In genomic region chr6:54595330-54595878, GRCm38 (mm10) we compare ENCODE assay signal across 8 mouse cellular contexts. TPM values are rescaled to one million over a fixed set of nuclear protein-coding genes. Genes with fewer than 3 reads are reported as not detected.
A peak's percentile ranks its signal among the peaks of the same experiment; 100 is the strongest.
DNase-seq lines count a peak whose midpoint lies in the region; ATAC-seq and TF ChIP-seq lines count a peak whose summit lies in the region.

No protein-coding gene starts in this region.

- DNase-seq in heart, embryonic 10.5 days (ENCODE audit: low spot score): no peak
- DNase-seq in heart, adult 9 months (ENCODE audit: low spot score in 2 of 2): no peak
- DNase-seq in CH12.LX (ENCODE audit: extremely low read depth): no peak
- DNase-seq in thymus, postnatal 36 days: no peak
- DNase-seq in testis, postnatal 14 days (ENCODE audit: low spot score): no peak
- no peak for DNase-seq in layer of hippocampus, adult 18-20 months (ENCODE audit: low spot score in 2 of 2)

- no peaks in the 10 kb centered on the region for H3K36me3 ChIP-seq in heart, embryonic 10.5 days
- H3K36me3 ChIP-seq in CH12.LX (replicated peaks in 1 of 2; ENCODE audit: control insufficient read depth in 1 of 2, insufficient read depth in 1 of 2, low read length in 1 of 2): no peaks in the 10 kb centered on the region
- H3K36me3 ChIP-seq in forebrain, embryonic 12.5 days (replicated peaks): no peaks in the 10 kb centered on the region
- no peaks in the 10 kb centered on the region for H3K36me3 ChIP-seq in liver, embryonic 15.5 days (replicated peaks)

- H3K27ac ChIP-seq in heart, embryonic 10.5 days: peak overlapping the region; percentile 93
- no peak overlapping the region for H3K27ac ChIP-seq in CH12.LX (ENCODE audit: insufficient read depth, low read depth)
- peak overlapping the region; percentile 80 for H3K27ac ChIP-seq in forebrain, embryonic 12.5 days
- 0 out of 2 replicates have a peak overlapping the region, but pooled peaks have one; percentile 38 for H3K27ac ChIP-seq in liver, embryonic 15.5 days (replicated peaks)

- peak overlapping the region; percentile 93 for H3K4me3 ChIP-seq in heart, embryonic 10.5 days
- peak overlapping the region; percentile 70 to 98 (median 80) for H3K4me3 ChIP-seq in CH12.LX (replicated peaks in 1 of 3; ENCODE audit: low read depth in 2 of 3, low read length in 2 of 3, poor library complexity in 1 of 3)
- peak overlapping the region; percentile 90 for H3K4me3 ChIP-seq in forebrain, embryonic 12.5 days (replicated peaks)
- peak overlapping the region; percentile 78 for H3K4me3 ChIP-seq in liver, embryonic 15.5 days (replicated peaks)

- no peak for TF ChIP-seq CTCF in CH12.LX (conservative IDR thresholded peaks at IDR 0.05 in 1 of 2, IDR thresholded peaks at IDR 0.05 in 1 of 2; ENCODE audit: low read depth in 2 of 2, low read length in 2 of 2)

- no peak for TF ChIP-seq POLR2A in CH12.LX (IDR thresholded peaks at IDR 0.05; ENCODE audit: low read depth, low read length)

- H3K79me2 ChIP-seq in CH12.LX (replicated peaks; ENCODE audit: control insufficient read depth, extremely low read depth, insufficient read depth, poor library complexity, severe bottlenecking): no peaks in the 10 kb centered on the region

- under 1% methylated on average over 48 of the region's 48 CpGs for WGBS in heart, embryonic 10.5 days
- under 1% methylated on average over 48 of the region's 48 CpGs for WGBS in forebrain, embryonic 12.5 days
- WGBS in liver, embryonic 15.5 days (ENCODE audit: insufficient replicate concordance): under 1% methylated on average over 48 of the region's 48 CpGs

- H3K4me2 ChIP-seq in CH12.LX (ENCODE audit: insufficient read depth, low read depth, poor library complexity, severe bottlenecking): peak overlapping the region; percentile 76
- H3K4me2 ChIP-seq in forebrain, embryonic 12.5 days: peak overlapping the region; percentile 80
- peak overlapping the region; percentile 94 for H3K4me2 ChIP-seq in liver, embryonic 15.5 days

- TF ChIP-seq EP300 in CH12.LX (IDR thresholded peaks at IDR 0.05; ENCODE audit: low read length): no peak

- peak overlapping the region; percentile 88 for H3K9ac ChIP-seq in CH12.LX (ENCODE audit: insufficient read depth, low read depth)
- H3K9ac ChIP-seq in forebrain, embryonic 12.5 days: peak overlapping the region; percentile 92
- H3K9ac ChIP-seq in liver, embryonic 15.5 days: peak overlapping the region; percentile 67

- no peaks in the 10 kb centered on the region for H3K27me3 ChIP-seq in heart, embryonic 10.5 days (ENCODE audit: insufficient read depth, poor library complexity, severe bottlenecking)
- peaks cover 2% of the 10 kb centered on the region for H3K27me3 ChIP-seq in CH12.LX (replicated peaks)
- no peaks in the 10 kb centered on the region for H3K27me3 ChIP-seq in forebrain, embryonic 12.5 days
- H3K27me3 ChIP-seq in liver, embryonic 15.5 days: peaks cover 18% of the 10 kb centered on the region

- dilution Hi-C loops in CH12.LX (cut with MboI; ENCODE audit: extremely low pct_ligation_motif_present, extremely low pct_unique_long_range_greater_than_20kb, low sequenced_read_pairs): no loop called here

- no peak; the same call in 1 of the 2 replicates for ATAC-seq in forebrain, embryonic 12.5 days (ENCODE audit: low FRiP score)
- ATAC-seq in liver, embryonic 15.5 days (ENCODE audit: insufficient read depth): no peak

- in situ Hi-C loops in CH12.LX (cut with MboI; ENCODE audit: low pct_ligation_motif_present, low pct_unique_long_range_greater_than_20kb, low sequenced_read_pairs): loop anchor here (10.0 to 25.0 kb wide), 3 partner anchors 209 to 417 kb away; no protein-coding TSS in a partner anchor

- H3K9me3 ChIP-seq in heart, embryonic 10.5 days: no peaks in the 10 kb centered on the region
- H3K9me3 ChIP-seq in CH12.LX (replicated peaks; ENCODE audit: low read length): no peaks in the 10 kb centered on the region
- H3K9me3 ChIP-seq in forebrain, embryonic 12.5 days: no peaks in the 10 kb centered on the region
- no peaks in the 10 kb centered on the region for H3K9me3 ChIP-seq in liver, embryonic 15.5 days (replicated peaks)

- H3K4me1 ChIP-seq in heart, embryonic 10.5 days: peaks cover 34% of the 10 kb centered on the region; the same call in 1 of the 2 replicates
- H3K4me1 ChIP-seq in CH12.LX (ENCODE audit: control insufficient read depth in 1 of 2, insufficient read depth in 2 of 2): peaks cover 0 to 29% of the 10 kb centered on the region in 2 experiments; a peak in 2 of 4 replicates
- peaks cover 33% of the 10 kb centered on the region for H3K4me1 ChIP-seq in forebrain, embryonic 12.5 days
- peaks cover 41% of the 10 kb centered on the region for H3K4me1 ChIP-seq in liver, embryonic 15.5 days (replicated peaks)

- TF ChIP-seq RAD21 in CH12.LX (IDR thresholded peaks at IDR 0.05; ENCODE audit: low read depth, low read length): no peak

TF ChIP-seq in CH12.LX, 34 proteins besides CTCF, POLR2A, EP300 and RAD21:
- TF ChIP-seq TCF12 (IDR thresholded peaks at IDR 0.05; ENCODE audit: low read depth, low read length) (peak; percentile 27; the same call in 1 of the 2 replicates), UBTF (IDR thresholded peaks at IDR 0.05; ENCODE audit: low read depth, low read length) (peak; percentile 51), USF2 (conservative IDR thresholded peaks at IDR 0.05; ENCODE audit: low read depth, low read length) (no peak), MAZ (IDR thresholded peaks at IDR 0.05; ENCODE audit: low read depth, low read length) (no peak), ZKSCAN1 (IDR thresholded peaks at IDR 0.05; ENCODE audit: borderline replicate concordance, low read depth, low read length) (no peak), ETS1 (conservative IDR thresholded peaks at IDR 0.05; ENCODE audit: low read depth, low read length) (no peak), E2F4 (IDR thresholded peaks at IDR 0.05; ENCODE audit: insufficient replicate concordance, low read depth, low read length) (no peak), MYC (IDR thresholded peaks at IDR 0.05; ENCODE audit: low read depth, low read length) (no peak), MXI1 (IDR thresholded peaks at IDR 0.05; ENCODE audit: low read depth, low read length) (0 out of 2 replicates have a peak, but pooled peaks have one; percentile 20), GABPA (IDR thresholded peaks at IDR 0.05; ENCODE audit: insufficient replicate concordance, low read depth, low read length) (no peak), MAX (IDR thresholded peaks at IDR 0.05; ENCODE audit: low read length) (no peak), HCFC1 (IDR thresholded peaks at IDR 0.05; ENCODE audit: low read depth, low read length) (peak; percentile 2; the same call in 1 of the 2 replicates), ZNF384 (IDR thresholded peaks at IDR 0.05; ENCODE audit: low read depth, low read length) (no peak), BHLHE40 (IDR thresholded peaks at IDR 0.05; ENCODE audit: low read depth, low read length) (no peak)

RNA-seq across cellular contexts. Expression of gene Plekha8, which starts 0.5 kb away (rescaled TPM):
- 10.3 and 11.9 TPM in 2 replicates for polyA plus RNA-seq in heart, embryonic 10.5 days (2016; fragmentation: Nextera tagmentation; extraction: Ambion mirVana)
- total RNA-seq in CH12.LX (2012; rRNA removed) (10.2 and 10.8 TPM in 2 replicates), CH12.LX (2014; rRNA removed) (9.8 and 11.1 TPM in 2 replicates)
- 5.8 and 6.8 TPM in 2 replicates for polyA plus RNA-seq in CH12.LX (2012; ENCODE audit: insufficient read length, low read depth)
- polyA plus RNA-seq in forebrain, embryonic 12.5 days (2016; fragmentation: Nextera tagmentation; extraction: Ambion mirVana): 20.1 and 21.2 TPM in 2 replicates
- polyA plus RNA-seq in liver, embryonic 15.5 days (2015; fragmentation: Nextera tagmentation; extraction: Ambion mirVana): 2.6 and 2.8 TPM in 2 replicates
- total RNA-seq in layer of hippocampus, adult 18-20 months (2021): 10 to 100 TPM; 12.3 to 13.7 TPM

RNA-seq across cellular contexts. Expression of gene Fkbp14, which starts 1.7 kb away (rescaled TPM):
- 19.8 and 24.6 TPM in 2 replicates for polyA plus RNA-seq in heart, embryonic 10.5 days (2016; fragmentation: Nextera tagmentation; extraction: Ambion mirVana)
- total RNA-seq in CH12.LX (2012; rRNA removed) (0.68 and 0.84 TPM in 2 replicates), CH12.LX (2014; rRNA removed) (0.95 and 1.1 TPM in 2 replicates)
- polyA plus RNA-seq in CH12.LX (2012; ENCODE audit: insufficient read length, low read depth): 0.50 and 1.3 TPM in 2 replicates
- polyA plus RNA-seq in forebrain, embryonic 12.5 days (2016; fragmentation: Nextera tagmentation; extraction: Ambion mirVana): 13.9 and 18.4 TPM in 2 replicates
- 4.7 and 5.0 TPM in 2 replicates for polyA plus RNA-seq in liver, embryonic 15.5 days (2015; fragmentation: Nextera tagmentation; extraction: Ambion mirVana)
- 10 to 100 TPM; 13.9 to 14.2 TPM for total RNA-seq in layer of hippocampus, adult 18-20 months (2021)

RNA-seq across cellular contexts. Expression of gene Scrn1, which starts 29.1 kb away (rescaled TPM):
- polyA plus RNA-seq in heart, embryonic 10.5 days (2016; fragmentation: Nextera tagmentation; extraction: Ambion mirVana): 10.5 and 12.1 TPM in 2 replicates
- total RNA-seq in CH12.LX (2012; rRNA removed) (0.34 TPM in 1 of 2 replicates, not detected in the other), CH12.LX (2014; rRNA removed) (0.59 TPM in 1 of 2 replicates, not detected in the other)
- polyA plus RNA-seq in CH12.LX (2012; ENCODE audit: insufficient read length, low read depth): 0.04 and 0.15 TPM in 2 replicates
- polyA plus RNA-seq in forebrain, embryonic 12.5 days (2016; fragmentation: Nextera tagmentation; extraction: Ambion mirVana): 119 and 157 TPM in 2 replicates
- 0.31 and 0.41 TPM in 2 replicates for polyA plus RNA-seq in liver, embryonic 15.5 days (2015; fragmentation: Nextera tagmentation; extraction: Ambion mirVana)
- total RNA-seq in layer of hippocampus, adult 18-20 months (2021): 10 to 100 TPM; 98.5 to 99.8 TPM
